Mouse (Mus musculus) megakaryocyte, embryonic 14.5 days (primary cell): ENCODE measurements around the gene Metap2.

Experiments used
- FLI1 ChIP-seq: IDR thresholded peaks from 2 replicates; pipeline ENCODE4 v1.6.1; 2012; ENCODE audit warnings: low read length, inconsistent platforms, mixed read lengths
- GATA1 ChIP-seq: IDR thresholded peaks from 3 replicates; pipeline ENCODE4 v1.6.1; 2012; ENCODE audit warnings: mixed read lengths, low read length, inconsistent platforms, borderline replicate concordance

GRCm38 (mm10) chr10:93876772-93877171, 20.1 kb downstream of the Metap2 start:
- TF ChIP-seq GATA1 (no peak), FLI1 (no peak)
